Mouse (Mus musculus): ENCODE data around the gene Ddx42. TPM values are rescaled to one million over a fixed set of nuclear protein-coding genes. Genes with fewer than 3 reads are reported as not detected.

Ddx42 gene
- polyA plus RNA-seq, 1 experiment from 2014 or later, result 66.5 TPM

GRCm38 (mm10) chr11:106179711-106180448 lies 36.8 kb upstream of the Ddx42 start:
- no peaks in the 10 kb centered on the region for H3K9me3 ChIP-seq (ENCODE audit: control insufficient read depth, low read length)
- H3K36me3 ChIP-seq (ENCODE audit: control insufficient read depth, insufficient read depth, low read length), result no peaks in the 10 kb centered on the region
- DNase-seq (ENCODE audit: low spot score) (no peak), ATAC-seq (replicated peaks; ENCODE audit: low FRiP score, low TSS enrichment, low read depth) (no peak)
- 67% methylated on average over 7 of the region's 7 CpGs for WGBS
- no peaks in the 10 kb centered on the region for H3K4me1 ChIP-seq (replicated peaks; ENCODE audit: control insufficient read depth, insufficient read depth, low read length)
- no peak overlapping the region for H3K4me2 ChIP-seq (ENCODE audit: low read length)
- H3K9ac ChIP-seq (ENCODE audit: low read length), result no peak overlapping the region
- H3K27ac ChIP-seq (ENCODE audit: low read depth), result no peak overlapping the region
- H3K4me3 ChIP-seq (ENCODE audit: low read depth, low read length), result no peak overlapping the region
- no peaks in the 10 kb centered on the region for H3K27me3 ChIP-seq (replicated peaks; ENCODE audit: control insufficient read depth, insufficient read depth, low read length)

GRCm38 (mm10) chr11:106180449-106180801 lies 36.3 kb upstream of the Ddx42 start:
- 94% methylated on average over 2 of the region's 2 CpGs for WGBS

GRCm38 (mm10) chr11:106187326-106187725 lies 29.4 kb upstream of the Ddx42 start:
- DNase-seq (ENCODE audit: low spot score) (no peak), ATAC-seq (replicated peaks; ENCODE audit: low FRiP score, low TSS enrichment, low read depth) (no peak)
- WGBS, result 97% methylated on average over 4 of the region's 4 CpGs
- Histone ChIP-seq H3K9ac (ENCODE audit: low read length) (no peak overlapping the region), H3K27ac (ENCODE audit: low read depth) (no peak overlapping the region), H3K27me3 (replicated peaks; ENCODE audit: control insufficient read depth, insufficient read depth, low read length) (no peaks in the 10 kb centered on the region), H3K4me1 (replicated peaks; ENCODE audit: control insufficient read depth, insufficient read depth, low read length) (peaks cover 1% of the 10 kb centered on the region; the same call in 1 of the 2 replicates), H3K36me3 (ENCODE audit: control insufficient read depth, insufficient read depth, low read length) (0 out of 2 replicates have a peak, but pooled peaks cover 15% of the 10 kb centered on the region), H3K4me2 (ENCODE audit: low read length) (no peak overlapping the region), H3K9me3 (ENCODE audit: control insufficient read depth, low read length) (no peaks in the 10 kb centered on the region), H3K4me3 (ENCODE audit: low read depth, low read length) (no peak overlapping the region)

More at GRCm38 (mm10) chr11:106180449-106180801, 36.3 kb upstream of the Ddx42 start:
- Histone ChIP-seq H3K36me3 (ENCODE audit: control insufficient read depth, insufficient read depth, low read length) (0 out of 2 replicates have a peak, but pooled peaks cover 4% of the 10 kb centered on the region), H3K4me3 (ENCODE audit: low read depth, low read length) (no peak overlapping the region), H3K4me2 (ENCODE audit: low read length) (no peak overlapping the region), H3K4me1 (replicated peaks; ENCODE audit: control insufficient read depth, insufficient read depth, low read length) (no peaks in the 10 kb centered on the region), H3K27ac (ENCODE audit: low read depth) (no peak overlapping the region), H3K9me3 (ENCODE audit: control insufficient read depth, low read length) (no peaks in the 10 kb centered on the region), H3K9ac (ENCODE audit: low read length) (no peak overlapping the region), H3K27me3 (replicated peaks; ENCODE audit: control insufficient read depth, insufficient read depth, low read length) (no peaks in the 10 kb centered on the region)
- no peak for ATAC-seq (replicated peaks; ENCODE audit: low FRiP score, low TSS enrichment, low read depth)
- DNase-seq (ENCODE audit: low spot score), result no peak

GRCm38 (mm10) chr11:106191716-106192115 lies 25.0 kb upstream of the Ddx42 start:
- H3K27ac ChIP-seq (ENCODE audit: low read depth), result no peak overlapping the region
- DNase-seq (ENCODE audit: low spot score), result no peak
- H3K4me1 ChIP-seq (replicated peaks; ENCODE audit: control insufficient read depth, insufficient read depth, low read length), result peaks cover 5% of the 10 kb centered on the region
- H3K4me2 ChIP-seq (ENCODE audit: low read length), result no peak overlapping the region
- WGBS, result 96% methylated on average over 3 of the region's 3 CpGs
- no peak for ATAC-seq (replicated peaks; ENCODE audit: low FRiP score, low TSS enrichment, low read depth)
- H3K36me3 ChIP-seq (ENCODE audit: control insufficient read depth, insufficient read depth, low read length), result 0 out of 2 replicates have a peak, but pooled peaks cover 9% of the 10 kb centered on the region
- H3K9ac ChIP-seq (ENCODE audit: low read length), result no peak overlapping the region
- no peak overlapping the region for H3K4me3 ChIP-seq (ENCODE audit: low read depth, low read length)
- H3K9me3 ChIP-seq (ENCODE audit: control insufficient read depth, low read length), result no peaks in the 10 kb centered on the region
- H3K27me3 ChIP-seq (replicated peaks; ENCODE audit: control insufficient read depth, insufficient read depth, low read length), result no peaks in the 10 kb centered on the region

GRCm38 (mm10) chr11:106192241-106192640 lies 24.5 kb upstream of the Ddx42 start:
- peaks cover 5% of the 10 kb centered on the region for H3K4me1 ChIP-seq (replicated peaks; ENCODE audit: control insufficient read depth, insufficient read depth, low read length)
- H3K27me3 ChIP-seq (replicated peaks; ENCODE audit: control insufficient read depth, insufficient read depth, low read length), result no peaks in the 10 kb centered on the region
- no peak for DNase-seq (ENCODE audit: low spot score)
- peak overlapping the region; percentile 64; the same call in 1 of the 2 replicates for H3K9ac ChIP-seq (ENCODE audit: low read length)
- ATAC-seq (replicated peaks; ENCODE audit: low FRiP score, low TSS enrichment, low read depth), result no peak
- peak overlapping the region; percentile 61 for H3K4me2 ChIP-seq (ENCODE audit: low read length)
- no peak overlapping the region for H3K27ac ChIP-seq (ENCODE audit: low read depth)
- H3K9me3 ChIP-seq (ENCODE audit: control insufficient read depth, low read length), result no peaks in the 10 kb centered on the region
- WGBS, result 80% methylated on average over 5 of the region's 5 CpGs
- H3K4me3 ChIP-seq (ENCODE audit: low read depth, low read length), result peak overlapping the region; percentile 78
- 0 out of 2 replicates have a peak, but pooled peaks cover 10% of the 10 kb centered on the region for H3K36me3 ChIP-seq (ENCODE audit: control insufficient read depth, insufficient read depth, low read length)

- ATAC-seq (replicated peaks; ENCODE audit: low FRiP score, low TSS enrichment, low read depth), result no peak; the same call in 1 of the 2 replicates
- peak overlapping the region; percentile 78 for H3K4me3 ChIP-seq (ENCODE audit: low read depth, low read length)
- H3K27me3 ChIP-seq (replicated peaks; ENCODE audit: control insufficient read depth, insufficient read depth, low read length), result no peaks in the 10 kb centered on the region
- peak overlapping the region; percentile 61 for H3K4me2 ChIP-seq (ENCODE audit: low read length)
- H3K36me3 ChIP-seq (ENCODE audit: control insufficient read depth, insufficient read depth, low read length), result peaks cover 16% of the 10 kb centered on the region
- peak overlapping the region; percentile 77 for H3K27ac ChIP-seq (ENCODE audit: low read depth)
- 9% methylated on average over 19 of the region's 19 CpGs for WGBS
- no peak for DNase-seq (ENCODE audit: low spot score)
- peak overlapping the region; percentile 64 for H3K9ac ChIP-seq (ENCODE audit: low read length)
- H3K4me1 ChIP-seq (replicated peaks; ENCODE audit: control insufficient read depth, insufficient read depth, low read length), result peaks cover 5% of the 10 kb centered on the region
- H3K9me3 ChIP-seq (ENCODE audit: control insufficient read depth, low read length), result no peaks in the 10 kb centered on the region
These were observed 23.9 kb upstream of the Ddx42 start for GRCm38 (mm10) chr11:106192657-106193370.

GRCm38 (mm10) chr11:106193371-106194154 lies 23.2 kb upstream of the Ddx42 start:
- ATAC-seq (replicated peaks; ENCODE audit: low FRiP score, low TSS enrichment, low read depth), result peak; percentile 96
- no peaks in the 10 kb centered on the region for H3K9me3 ChIP-seq (ENCODE audit: control insufficient read depth, low read length)
- WGBS, result under 1% methylated on average over 43 of the region's 44 CpGs
- H3K9ac ChIP-seq (ENCODE audit: low read length), result peak overlapping the region; percentile 64
- H3K27me3 ChIP-seq (replicated peaks; ENCODE audit: control insufficient read depth, insufficient read depth, low read length), result no peaks in the 10 kb centered on the region
- H3K36me3 ChIP-seq (ENCODE audit: control insufficient read depth, insufficient read depth, low read length), result peaks cover 23% of the 10 kb centered on the region
- peak overlapping the region; percentile 78 for H3K4me3 ChIP-seq (ENCODE audit: low read depth, low read length)
- H3K4me2 ChIP-seq (ENCODE audit: low read length), result peak overlapping the region; percentile 61
- DNase-seq (ENCODE audit: low spot score), result peak; percentile 99
- H3K4me1 ChIP-seq (replicated peaks; ENCODE audit: control insufficient read depth, insufficient read depth, low read length), result peaks cover 5% of the 10 kb centered on the region
- H3K27ac ChIP-seq (ENCODE audit: low read depth), result peak overlapping the region; percentile 81

GRCm38 (mm10) chr11:106194155-106194541 lies 22.6 kb upstream of the Ddx42 start:
- WGBS, result 40% methylated on average over 3 of the region's 3 CpGs

More at GRCm38 (mm10) chr11:106194155-106194541, 22.6 kb upstream of the Ddx42 start:
- peak overlapping the region; percentile 43 for H3K9ac ChIP-seq (ENCODE audit: low read length)
- H3K36me3 ChIP-seq (ENCODE audit: control insufficient read depth, insufficient read depth, low read length), result peaks cover 26% of the 10 kb centered on the region
- no peaks in the 10 kb centered on the region for H3K27me3 ChIP-seq (replicated peaks; ENCODE audit: control insufficient read depth, insufficient read depth, low read length)
- H3K4me3 ChIP-seq (ENCODE audit: low read depth, low read length), result peak overlapping the region; percentile 78
- H3K4me2 ChIP-seq (ENCODE audit: low read length), result peak overlapping the region; percentile 61
- ATAC-seq (replicated peaks; ENCODE audit: low FRiP score, low TSS enrichment, low read depth), result no peak
- no peaks in the 10 kb centered on the region for H3K9me3 ChIP-seq (ENCODE audit: control insufficient read depth, low read length)
- peaks cover 5% of the 10 kb centered on the region for H3K4me1 ChIP-seq (replicated peaks; ENCODE audit: control insufficient read depth, insufficient read depth, low read length)
- no peak for DNase-seq (ENCODE audit: low spot score)
- H3K27ac ChIP-seq (ENCODE audit: low read depth), result peak overlapping the region; percentile 81

All from intestine, embryonic 14.5 days (tissue).